Mouse (Mus musculus) gastrocnemius, adult 18-20 months (tissue): ENCODE measurements at regions not wholly inside any gene's neighbourhood (a gene's known extent, or its start where the extent isn't known, plus 50 kb on each side); places are given as distances from the start of the nearest gene placed in this dataset.

Experiments used
- DNase-seq: peaks from one replicate; pipeline ENCODE4 v3.0.0; 2021; ENCODE audit warnings: low spot score

- no peak for DNase-seq
Observed at GRCm38 (mm10) chr8:87128593-87128992, 243.5 kb upstream of the N4bp1 start.

- no peak for DNase-seq
Observed at GRCm38 (mm10) chr8:87116190-87116765, 231.2 kb upstream of the N4bp1 start.

GRCm38 (mm10) chr8:87112355-87112754, 227.3 kb upstream of the N4bp1 start:
- no peak for DNase-seq

- DNase-seq: no peak
Observed at GRCm38 (mm10) chr8:87105106-87105505, 220.0 kb upstream of the N4bp1 start.

- no peak for DNase-seq
Observed at GRCm38 (mm10) chr8:87095211-87095610, 210.2 kb upstream of the N4bp1 start.

GRCm38 (mm10) chr8:87094685-87095084, 209.6 kb upstream of the N4bp1 start:
- peak; percentile 18 for DNase-seq

GRCm38 (mm10) chr8:87093716-87094115, 208.7 kb upstream of the N4bp1 start:
- DNase-seq: no peak

- no peak for DNase-seq
Observed at GRCm38 (mm10) chr8:87093081-87093480, 208.0 kb upstream of the N4bp1 start.

- no peak for DNase-seq
Observed at GRCm38 (mm10) chr8:87087451-87088095, 202.5 kb upstream of the N4bp1 start.

GRCm38 (mm10) chr8:87078260-87078659, 193.2 kb upstream of the N4bp1 start:
- no peak for DNase-seq

- DNase-seq: no peak
Observed at GRCm38 (mm10) chr8:87075921-87076320, 190.9 kb upstream of the N4bp1 start.

GRCm38 (mm10) chr8:87071224-87071623, 186.2 kb upstream of the N4bp1 start:
- no peak for DNase-seq

GRCm38 (mm10) chr8:87067106-87067505, 182.0 kb upstream of the N4bp1 start:
- DNase-seq: no peak

- no peak for DNase-seq
Observed at GRCm38 (mm10) chr8:87064768-87065167, 179.7 kb upstream of the N4bp1 start.

- DNase-seq: no peak
Observed at GRCm38 (mm10) chr8:87064250-87064747, 179.2 kb upstream of the N4bp1 start.

- no peak for DNase-seq
Observed at GRCm38 (mm10) chr8:87063588-87063987, 178.5 kb upstream of the N4bp1 start.

- peak; percentile 26 for DNase-seq
Observed at GRCm38 (mm10) chr8:87049746-87050145, 164.7 kb upstream of the N4bp1 start.

- DNase-seq: no peak
Observed at GRCm38 (mm10) chr8:87049196-87049595, 164.1 kb upstream of the N4bp1 start.

- DNase-seq: no peak
Observed at GRCm38 (mm10) chr8:87046590-87046989, 161.5 kb upstream of the N4bp1 start.

- DNase-seq: no peak
Observed at GRCm38 (mm10) chr8:87043016-87043415, 158.0 kb upstream of the N4bp1 start.

GRCm38 (mm10) chr8:87037620-87038380, 152.7 kb upstream of the N4bp1 start:
- DNase-seq: no peak

GRCm38 (mm10) chr8:87035996-87036395, 150.9 kb upstream of the N4bp1 start:
- no peak for DNase-seq

- DNase-seq: no peak
Observed at GRCm38 (mm10) chr8:87028171-87028570, 143.1 kb upstream of the N4bp1 start.
